Mouse (Mus musculus): ENCODE data around the gene D10Jhu81e. TPM values are rescaled to one million over a fixed set of nuclear protein-coding genes. Genes with fewer than 3 reads are reported as not detected.

D10Jhu81e gene
- total and polyA plus RNA-seq, 3 experiments = 50.6 to 57.4 TPM; not detected in 1

- Histone ChIP-seq H3K27me3 (ENCODE audit: control insufficient read depth in 1 of 2, insufficient read depth in 2 of 2, low read length in 2 of 2) (no peaks in the 10 kb centered on the region), H3K9me3 (replicated peaks; ENCODE audit: insufficient read depth, low read length) (no peaks in the 10 kb centered on the region), H3K79me2 (ENCODE audit: control insufficient read depth, insufficient read depth, low read length, poor library complexity) (peaks cover 5% of the 10 kb centered on the region; the same call in 1 of the 2 replicates), H3K27ac (ENCODE audit: control insufficient read depth, low read depth, low read length) (no peak overlapping the region), H3K36me3 (ENCODE audit: control insufficient read depth in 1 of 2, insufficient read depth in 2 of 2, low read length in 2 of 2) (peaks cover 0 to 9% of the 10 kb centered on the region in 2 experiments; a peak in 3 of 4 replicates), H3K9ac (ENCODE audit: control insufficient read depth, low read depth, low read length, poor library complexity, severe bottlenecking) (no peak overlapping the region), H3K4me1 (ENCODE audit: control insufficient read depth in 1 of 2, insufficient read depth in 2 of 2, low read length in 2 of 2) (peaks cover 0 to 16% of the 10 kb centered on the region in 2 experiments; a peak in 2 of 4 replicates), H3K4me3 (ENCODE audit: control insufficient read depth in 1 of 2, insufficient read depth in 1 of 2, low read depth in 2 of 2, low read length in 2 of 2) (no peak overlapping the region)
- TF ChIP-seq TBP (IDR thresholded peaks at IDR 0.05; ENCODE audit: low read depth, low read length) (no peak), POLR2AphosphoS5 (IDR thresholded peaks at IDR 0.05; ENCODE audit: borderline replicate concordance, low read depth, low read length) (no peak), MYC (IDR thresholded peaks at IDR 0.05; ENCODE audit: low read depth, low read length) (no peak), UBTF (IDR thresholded peaks at IDR 0.05; ENCODE audit: borderline replicate concordance, insufficient read depth, low read depth, low read length) (no peak), MAFK (IDR thresholded peaks at IDR 0.05; ENCODE audit: borderline replicate concordance, low read depth, low read length) (no peak), EP300 (IDR thresholded peaks at IDR 0.05; ENCODE audit: low read depth in 1 of 2, low read length in 2 of 2) (no peak), GABPA (IDR thresholded peaks at IDR 0.05; ENCODE audit: low read depth, low read length) (no peak), RAD21 (IDR thresholded peaks at IDR 0.05; ENCODE audit: low read depth, low read length) (no peak), SMC3 (IDR thresholded peaks at IDR 0.05; ENCODE audit: low read depth, low read length) (no peak), CTCF (IDR thresholded peaks at IDR 0.05 in 2 of 3, conservative IDR thresholded peaks at IDR 0.05 in 1 of 3; ENCODE audit: control insufficient read depth in 1 of 3, insufficient read depth in 1 of 3, low read depth in 2 of 3, low read length in 3 of 3, poor library complexity in 1 of 3, severe bottlenecking in 1 of 3) (no peak), ZKSCAN1 (IDR thresholded peaks at IDR 0.05; ENCODE audit: low read depth, low read length) (no peak), NELFE (IDR thresholded peaks at IDR 0.05; ENCODE audit: low read depth, low read length) (no peak), CHD2 (IDR thresholded peaks at IDR 0.05; ENCODE audit: low read length) (no peak), USF2 (IDR thresholded peaks at IDR 0.05; ENCODE audit: borderline replicate concordance in 1 of 2, insufficient read depth in 1 of 2, low read depth in 1 of 2, low read length in 2 of 2) (no peak), MYB (IDR thresholded peaks at IDR 0.05; ENCODE audit: low read depth, low read length) (no peak)
- no peak for DNase-seq (ENCODE audit: low read depth, low spot score)
Observed at GRCm38 (mm10) chr10:78167333-78167732, 2.2 kb downstream of the D10Jhu81e start.

- Histone ChIP-seq H3K4me3 (ENCODE audit: control insufficient read depth in 1 of 2, insufficient read depth in 1 of 2, low read depth in 2 of 2, low read length in 2 of 2) (no peak overlapping the region), H3K27me3 (ENCODE audit: control insufficient read depth in 1 of 2, insufficient read depth in 2 of 2, low read length in 2 of 2) (no peaks in the 10 kb centered on the region), H3K27ac (ENCODE audit: control insufficient read depth, low read depth, low read length) (no peak overlapping the region), H3K4me1 (ENCODE audit: control insufficient read depth in 1 of 2, insufficient read depth in 2 of 2, low read length in 2 of 2) (peaks cover 0 to 16% of the 10 kb centered on the region in 2 experiments; a peak in 2 of 4 replicates), H3K9ac (ENCODE audit: control insufficient read depth, low read depth, low read length, poor library complexity, severe bottlenecking) (no peak overlapping the region), H3K79me2 (ENCODE audit: control insufficient read depth, insufficient read depth, low read length, poor library complexity) (peaks cover 5% of the 10 kb centered on the region; the same call in 1 of the 2 replicates), H3K9me3 (replicated peaks; ENCODE audit: insufficient read depth, low read length) (no peaks in the 10 kb centered on the region), H3K36me3 (ENCODE audit: control insufficient read depth in 1 of 2, insufficient read depth in 2 of 2, low read length in 2 of 2) (peaks cover 0 to 9% of the 10 kb centered on the region in 2 experiments; a peak in 2 of 4 replicates)
- no peak for DNase-seq (ENCODE audit: low read depth, low spot score)
- TF ChIP-seq MAFK (IDR thresholded peaks at IDR 0.05; ENCODE audit: borderline replicate concordance, low read depth, low read length) (no peak), E2F4 (IDR thresholded peaks at IDR 0.05; ENCODE audit: borderline replicate concordance, low read depth, low read length) (no peak), TBP (IDR thresholded peaks at IDR 0.05; ENCODE audit: low read depth, low read length) (no peak), TCF12 (IDR thresholded peaks at IDR 0.05; ENCODE audit: low read depth, low read length) (no peak), RCOR1 (IDR thresholded peaks at IDR 0.05; ENCODE audit: low read depth, low read length) (no peak), MYB (IDR thresholded peaks at IDR 0.05; ENCODE audit: low read depth, low read length) (no peak), KAT2A (conservative IDR thresholded peaks at IDR 0.05; ENCODE audit: low read depth, low read length) (no peak), RAD21 (IDR thresholded peaks at IDR 0.05; ENCODE audit: low read depth, low read length) (no peak), CHD1 (IDR thresholded peaks at IDR 0.05; ENCODE audit: low read depth, low read length) (no peak), GATA1 (IDR thresholded peaks at IDR 0.05; ENCODE audit: low read depth, low read length) (no peak), ZNF384 (IDR thresholded peaks at IDR 0.05; ENCODE audit: low read depth, low read length) (no peak), MEF2A (IDR thresholded peaks at IDR 0.05; ENCODE audit: extremely low read depth, insufficient replicate concordance, low read depth, low read length, poor library complexity, severe bottlenecking) (no peak)
Observed at GRCm38 (mm10) chr10:78165256-78166005, 4.2 kb downstream of the D10Jhu81e start.
